Mouse (Mus musculus) forebrain, embryonic 14.5 days (tissue): Measurements from ENCODE around the gene Stx8. TPM values are rescaled to one million over a fixed set of nuclear protein-coding genes. Genes with fewer than 3 reads are reported as not detected.

ENCODE experiments used
- ATAC-seq: fragments of 200-750 bp; cut with Nextera tagmentation; 2 replicates; pipeline ENCODE4 v1.8.0; 2017; ENCODE audit warnings: mild to moderate bottlenecking, moderate library complexity
- DNase-seq: peaks from one replicate; pipeline ENCODE4 v3.0.0-alpha.2; 2015; ENCODE audit warnings: low spot score
- H3K27ac ChIP-seq: fragments of 300-500 bp; sonication (generic); 2 replicates; pipeline ENCODE4 v1.5.1; 2014; ENCODE audit warnings: low read depth, mild to moderate bottlenecking, control low read depth, low read length, moderate library complexity
- H3K27me3 ChIP-seq: fragments of 300-500 bp; sonication (generic); replicated peaks from 2 replicates; pipeline ENCODE4 v1.6.1; 2014; ENCODE audit warnings: low read length, control low read depth, mixed read lengths; ENCODE audit not compliant: control insufficient read depth, insufficient read depth
- H3K36me3 ChIP-seq: fragments of 300-500 bp; sonication (generic); 2 replicates; pipeline ENCODE4 v1.6.1; 2014; ENCODE audit warnings: low read length, control low read depth; ENCODE audit not compliant: control insufficient read depth, insufficient read depth
- H3K4me1 ChIP-seq: fragments of 300-500 bp; sonication (generic); 2 replicates; pipeline ENCODE4 v1.6.1; 2014; ENCODE audit warnings: antibody characterized with exemption, low read length, control low read depth; ENCODE audit not compliant: control insufficient read depth, insufficient read depth
- H3K4me2 ChIP-seq: fragments of 300-500 bp; sonication (generic); 2 replicates; pipeline ENCODE4 v1.6.1; 2014; ENCODE audit warnings: mild to moderate bottlenecking, control low read depth, low read length
- H3K4me3 ChIP-seq: fragments of 300-500 bp; sonication (generic); 2 replicates; pipeline ENCODE4 v1.5.1; 2014; ENCODE audit warnings: low read depth, low read length, control low read depth
- H3K9ac ChIP-seq: fragments of 300-500 bp; sonication (generic); 2 replicates; pipeline ENCODE4 v1.6.1; 2014; ENCODE audit warnings: mild to moderate bottlenecking, low read length, control low read depth, moderate library complexity
- H3K9me3 ChIP-seq: fragments of 300-500 bp; sonication (generic); replicated peaks from 2 replicates; pipeline ENCODE4 v1.6.1; 2016; ENCODE audit warnings: low read length, control low read depth, mixed read lengths; ENCODE audit not compliant: control insufficient read depth
- WGBS: fragments of 180-500 bp; shearing (Covaris S2); extraction: QIAGEN DNeasy Blood & Tissue Kit; methylation state at CpG from one replicate; pipeline ENCODE4 v1.1.7; 2014; 5-methylcytosine and 5-hydroxymethylcytosine counted together
- polyA plus RNA-seq: library from polyadenylated mRNA; unstranded; fragments of >200 nt; fragmentation: Nextera tagmentation; extraction: Ambion mirVana; gene quantifications from 2 replicates; pipeline ENCODE4 v1.2.1, GENCODE M21; 2014

Gene Stx8
- polyA plus RNA-seq, 1 experiment from 2014 or later = 74.1 TPM

- ATAC-seq = no peak
- H3K9ac ChIP-seq = no peak overlapping the region
- DNase-seq = no peak
- H3K9me3 ChIP-seq = no peaks in the 10 kb centered on the region
- WGBS = 89% methylated on average over 5 of the region's 5 CpGs
- no peaks in the 10 kb centered on the region for H3K4me1 ChIP-seq
- no peak overlapping the region for H3K4me2 ChIP-seq
- H3K27me3 ChIP-seq = no peaks in the 10 kb centered on the region
- no peak overlapping the region for H3K4me3 ChIP-seq
- H3K27ac ChIP-seq = no peak overlapping the region
- no peaks in the 10 kb centered on the region for H3K36me3 ChIP-seq
Measured at GRCm38 (mm10) chr11:68022895-68023294, 56.9 kb downstream of the Stx8 start.

DNA sequence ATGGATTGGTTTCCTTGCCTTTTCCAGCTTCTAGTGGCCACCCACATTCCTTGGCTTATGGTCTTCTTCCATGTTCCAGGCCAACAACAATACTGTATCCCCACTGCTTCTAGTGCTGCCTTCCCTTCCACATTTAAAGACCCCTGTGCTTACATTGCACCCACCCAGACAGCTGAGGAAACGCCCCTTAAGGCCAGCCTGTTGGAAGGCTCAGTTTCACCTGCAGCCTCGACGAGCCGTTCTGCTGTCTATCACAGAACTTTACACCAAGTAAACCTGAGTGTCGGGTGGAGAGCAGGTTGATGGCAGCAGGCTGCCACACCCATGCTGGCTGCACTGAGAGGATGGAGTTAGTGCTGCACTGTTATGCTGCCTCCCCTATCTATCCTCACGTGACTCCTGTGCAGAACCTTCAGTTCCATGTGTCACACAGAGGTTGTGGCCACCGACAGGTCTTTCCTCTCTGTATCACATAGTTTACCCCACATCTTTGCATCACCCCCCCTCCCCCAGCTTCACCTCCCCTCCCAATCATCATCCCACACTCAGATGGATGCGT, 57.9 kb downstream of the Stx8 start:
- H3K4me1 ChIP-seq = no peaks in the 10 kb centered on the region
- no peak overlapping the region for H3K4me2 ChIP-seq
- H3K9me3 ChIP-seq = no peaks in the 10 kb centered on the region
- WGBS = 95% methylated on average over 8 of the region's 8 CpGs
- DNase-seq (no peak), ATAC-seq (no peak)
- H3K9ac ChIP-seq = no peak overlapping the region
- H3K4me3 ChIP-seq = no peak overlapping the region
- H3K36me3 ChIP-seq = no peaks in the 10 kb centered on the region
- no peak overlapping the region for H3K27ac ChIP-seq
- no peaks in the 10 kb centered on the region for H3K27me3 ChIP-seq

GRCm38 (mm10) chr11:68026590-68026989, 60.6 kb downstream of the Stx8 start:
- H3K27me3 ChIP-seq = no peaks in the 10 kb centered on the region
- DNase-seq (no peak), ATAC-seq (no peak)
- WGBS = 81% methylated on average over 5 of the region's 5 CpGs
- H3K4me2 ChIP-seq = no peak overlapping the region
- no peaks in the 10 kb centered on the region for H3K4me1 ChIP-seq
- no peaks in the 10 kb centered on the region for H3K9me3 ChIP-seq
- no peaks in the 10 kb centered on the region for H3K36me3 ChIP-seq
- H3K9ac ChIP-seq = no peak overlapping the region
- H3K4me3 ChIP-seq = no peak overlapping the region
- H3K27ac ChIP-seq = no peak overlapping the region

DNA sequence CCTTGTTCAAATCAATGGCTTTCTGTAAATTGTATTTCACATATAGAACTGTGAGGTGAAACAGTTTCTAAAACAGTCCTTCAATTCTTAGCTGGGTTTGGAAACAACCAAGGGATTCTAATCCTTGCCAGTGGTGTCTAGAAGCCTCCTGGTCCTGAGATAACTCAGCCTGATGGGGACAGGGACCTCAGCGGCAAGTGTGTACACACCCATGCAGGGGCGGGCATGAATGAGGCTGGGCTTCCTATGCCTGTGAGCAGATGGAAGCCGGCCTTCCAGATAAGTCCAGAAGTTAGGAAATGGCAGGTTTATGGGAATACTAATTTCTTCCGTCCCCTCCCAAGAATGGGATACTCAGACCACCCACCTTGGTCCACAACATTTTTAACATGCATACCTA, 63.1 kb downstream of the Stx8 start:
- ATAC-seq (no peak), DNase-seq (no peak)
- WGBS = 73% methylated on average over 4 of the region's 4 CpGs
- Histone ChIP-seq H3K9ac (no peak overlapping the region), H3K36me3 (no peaks in the 10 kb centered on the region), H3K4me2 (no peak overlapping the region), H3K27ac (no peak overlapping the region), H3K4me3 (no peak overlapping the region), H3K9me3 (no peaks in the 10 kb centered on the region), H3K27me3 (no peaks in the 10 kb centered on the region), H3K4me1 (no peaks in the 10 kb centered on the region)

GRCm38 (mm10) chr11:68029871-68030270, 63.9 kb downstream of the Stx8 start:
- no peaks in the 10 kb centered on the region for H3K4me1 ChIP-seq
- ATAC-seq (no peak), DNase-seq (no peak)
- WGBS = 3% methylated on average over 3 of the region's 3 CpGs
- no peak overlapping the region for H3K9ac ChIP-seq
- no peak overlapping the region for H3K4me2 ChIP-seq
- H3K9me3 ChIP-seq = no peaks in the 10 kb centered on the region
- no peak overlapping the region for H3K4me3 ChIP-seq
- H3K27ac ChIP-seq = no peak overlapping the region
- no peaks in the 10 kb centered on the region for H3K27me3 ChIP-seq
- H3K36me3 ChIP-seq = no peaks in the 10 kb centered on the region

- Histone ChIP-seq H3K4me2 (no peak overlapping the region), H3K9ac (no peak overlapping the region), H3K27me3 (no peaks in the 10 kb centered on the region), H3K4me1 (no peaks in the 10 kb centered on the region), H3K9me3 (no peaks in the 10 kb centered on the region), H3K4me3 (no peak overlapping the region), H3K36me3 (no peaks in the 10 kb centered on the region), H3K27ac (no peak overlapping the region)
- 100% methylated on average over 1 of the region's 1 CpGs for WGBS
- no peak for DNase-seq
- ATAC-seq = no peak
Measured at GRCm38 (mm10) chr11:68030771-68031170, 64.8 kb downstream of the Stx8 start.

GRCm38 (mm10) chr11:68032448-68032847, 66.5 kb downstream of the Stx8 start:
- no peaks in the 10 kb centered on the region for H3K4me1 ChIP-seq
- no peak overlapping the region for H3K27ac ChIP-seq
- no peaks in the 10 kb centered on the region for H3K27me3 ChIP-seq
- ATAC-seq = no peak
- WGBS = 90% methylated on average over 2 of the region's 2 CpGs
- no peak overlapping the region for H3K9ac ChIP-seq
- H3K36me3 ChIP-seq = no peaks in the 10 kb centered on the region
- no peaks in the 10 kb centered on the region for H3K9me3 ChIP-seq
- no peak overlapping the region for H3K4me2 ChIP-seq
- DNase-seq = no peak
- no peak overlapping the region for H3K4me3 ChIP-seq

DNA sequence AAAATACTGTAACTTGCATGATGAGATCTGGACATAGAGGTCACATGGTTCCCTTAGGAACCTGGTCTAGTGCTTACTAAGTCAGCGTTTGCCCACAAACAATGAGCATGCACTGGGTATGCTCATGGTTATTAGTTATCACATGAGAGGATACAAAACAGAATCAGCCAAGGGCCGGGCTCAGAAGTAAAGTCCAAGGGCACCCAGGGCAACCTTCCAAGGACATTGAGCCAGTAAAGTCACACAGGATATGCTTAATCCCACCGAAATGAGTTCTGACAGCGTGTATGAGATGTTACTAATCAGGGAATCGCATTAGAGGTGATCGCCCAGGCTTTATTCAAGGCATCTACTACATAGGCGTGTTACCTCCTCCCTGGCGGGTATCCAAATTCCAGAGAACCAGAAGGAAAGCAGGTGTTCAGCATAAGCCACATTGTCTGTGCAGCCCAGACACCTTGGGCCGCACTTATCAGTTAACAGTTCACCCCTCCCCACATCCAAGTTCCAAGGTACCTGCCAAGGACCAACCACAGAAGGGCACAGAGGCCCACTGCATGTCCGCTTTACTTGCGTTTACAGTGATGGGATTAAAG, 67.4 kb downstream of the Stx8 start:
- Histone ChIP-seq H3K36me3 (no peaks in the 10 kb centered on the region), H3K4me3 (no peak overlapping the region), H3K4me1 (no peaks in the 10 kb centered on the region), H3K9me3 (no peaks in the 10 kb centered on the region), H3K4me2 (no peak overlapping the region), H3K27me3 (no peaks in the 10 kb centered on the region), H3K9ac (no peak overlapping the region), H3K27ac (no peak overlapping the region)
- WGBS = 85% methylated on average over 11 of the region's 11 CpGs
- no peak for ATAC-seq
- DNase-seq = no peak

DNA sequence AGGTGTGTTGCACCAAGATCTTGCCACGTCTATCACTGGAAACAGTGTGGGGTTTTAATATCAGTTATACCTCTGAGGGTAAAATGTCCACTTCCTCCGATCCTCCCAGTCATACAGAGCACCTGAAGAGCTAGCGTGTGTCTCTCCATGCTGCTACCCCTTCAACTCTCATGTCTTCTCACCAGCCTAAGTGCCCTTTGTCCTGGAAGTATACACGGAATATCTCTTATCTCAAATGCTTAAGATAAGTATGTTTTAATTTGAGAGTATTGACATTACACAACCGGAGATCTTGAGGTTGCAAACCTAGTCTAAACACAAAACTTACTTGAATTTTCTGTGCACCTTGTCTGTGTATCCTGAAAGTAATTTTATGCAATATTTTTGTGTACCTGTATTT, 68.4 kb downstream of the Stx8 start:
- no peak overlapping the region for H3K27ac ChIP-seq
- ATAC-seq = no peak

More for the DNA sequence above, 68.4 kb downstream of the Stx8 start:
- Histone ChIP-seq H3K4me2 (no peak overlapping the region), H3K4me1 (no peaks in the 10 kb centered on the region), H3K27me3 (no peaks in the 10 kb centered on the region), H3K4me3 (no peak overlapping the region), H3K9ac (no peak overlapping the region), H3K9me3 (no peaks in the 10 kb centered on the region), H3K36me3 (no peaks in the 10 kb centered on the region)
- WGBS = 92% methylated on average over 5 of the region's 5 CpGs
- no peak for DNase-seq
